Mouse (Mus musculus) small intestine, adult 2 months (tissue): ENCODE measurements around the gene Tbc1d9. TPM values are rescaled to one million over a fixed set of nuclear protein-coding genes. Genes with fewer than 3 reads are reported as not detected.
A peak's percentile ranks its signal among the peaks of the same experiment; 100 is the strongest.

Experiments used
- H3K27ac ChIP-seq: fragments of 200-500 bp; 2 replicates; pipeline ENCODE4 v1.5.1; 2012; ENCODE audit warnings: low read depth, low read length, control low read depth, inconsistent platforms; ENCODE audit not compliant: insufficient read depth
- H3K27me3 ChIP-seq: fragments of 200-500 bp; 2 replicates; pipeline ENCODE4 v1.6.1; 2012; ENCODE audit warnings: mild to moderate bottlenecking, moderate library complexity, low read length, inconsistent platforms; ENCODE audit not compliant: control insufficient read depth, insufficient read depth
- H3K36me3 ChIP-seq: fragments of 200-500 bp; 2 replicates; pipeline ENCODE4 v1.6.1; 2012; ENCODE audit warnings: mild to moderate bottlenecking, low read length, control low read depth, inconsistent platforms; ENCODE audit not compliant: control insufficient read depth, insufficient read depth
- H3K4me1 ChIP-seq: fragments of 200-500 bp; 2 replicates; pipeline ENCODE4 v1.6.1; 2012; ENCODE audit warnings: low read length, inconsistent platforms, mixed read lengths; ENCODE audit not compliant: control insufficient read depth, insufficient read depth, insufficient read length
- H3K4me3 ChIP-seq: fragments of 200-500 bp; 2 replicates; pipeline ENCODE4 v1.5.1; 2012; ENCODE audit warnings: low read depth, mild to moderate bottlenecking, control low read depth, inconsistent platforms, low read length, moderate library complexity
- CTCF ChIP-seq: fragments of 200-500 bp; IDR thresholded peaks from 2 replicates; pipeline ENCODE4 v1.5.1; 2012; ENCODE audit warnings: low read depth, mild to moderate bottlenecking, control low read depth, inconsistent platforms, low read length, moderate library complexity, mixed read lengths; ENCODE audit not compliant: insufficient replicate concordance, insufficient read length; ENCODE audit errors: extremely low read depth
- POLR2A ChIP-seq: fragments of 200-500 bp; IDR thresholded peaks from 2 replicates; pipeline ENCODE4 v1.6.1; 2012; ENCODE audit warnings: low read depth, mild to moderate bottlenecking, control low read depth, inconsistent platforms, low read length, moderate library complexity
- WGBS: fragments of 180-500 bp; shearing (Covaris S2); methylation state at CpG from one replicate; pipeline ENCODE4 v1.1.7; 2018; 5-methylcytosine and 5-hydroxymethylcytosine counted together
- polyA plus RNA-seq: library from polyadenylated mRNA; depleted of rRNA; stranded (reverse); fragments of >200 nt; gene quantifications from 2 replicates; pipeline ENCODE4 v1.2.3, GENCODE M21; 2012

Gene Tbc1d9
- polyA plus RNA-seq, 1 experiment, result 8.9 TPM

GRCm38 (mm10) chr8:83251362-83252246 lies 86.5 kb downstream of the Tbc1d9 start:
- 72% methylated on average over 14 of the region's 14 CpGs for WGBS

GRCm38 (mm10) chr8:83252791-83253190 lies 87.6 kb downstream of the Tbc1d9 start:
- TF ChIP-seq POLR2A (no peak), CTCF (no peak)
- no peak overlapping the region for H3K27ac ChIP-seq
- 80% methylated on average over 5 of the region's 5 CpGs for WGBS

More at GRCm38 (mm10) chr8:83251362-83252246, 86.5 kb downstream of the Tbc1d9 start:
- Histone ChIP-seq H3K4me1 (no peaks in the 10 kb centered on the region), H3K27me3 (no peaks in the 10 kb centered on the region), H3K36me3 (peaks cover 4% of the 10 kb centered on the region; the same call in 1 of the 2 replicates), H3K27ac (no peak overlapping the region), H3K4me3 (no peak overlapping the region)
- TF ChIP-seq POLR2A (no peak), CTCF (no peak)

GRCm38 (mm10) chr8:83257631-83258030 lies 92.5 kb downstream of the Tbc1d9 start:
- Histone ChIP-seq H3K4me1 (no peaks in the 10 kb centered on the region), H3K27me3 (no peaks in the 10 kb centered on the region), H3K27ac (no peak overlapping the region), H3K36me3 (no peaks in the 10 kb centered on the region), H3K4me3 (no peak overlapping the region)
- 90% methylated on average over 5 of the region's 5 CpGs for WGBS
- TF ChIP-seq CTCF, result no peak
- TF ChIP-seq POLR2A, result no peak

More at GRCm38 (mm10) chr8:83252791-83253190, 87.6 kb downstream of the Tbc1d9 start:
- H3K36me3 ChIP-seq, result peaks cover 4% of the 10 kb centered on the region; the same call in 1 of the 2 replicates
- H3K4me1 ChIP-seq, result no peaks in the 10 kb centered on the region
- H3K4me3 ChIP-seq, result no peak overlapping the region
- H3K27me3 ChIP-seq, result no peaks in the 10 kb centered on the region

- TF ChIP-seq POLR2A (no peak), CTCF (peak; percentile 72; the same call in 1 of the 2 replicates)
- 74% methylated on average over 16 of the region's 16 CpGs for WGBS
- H3K36me3 ChIP-seq, result no peaks in the 10 kb centered on the region
- no peaks in the 10 kb centered on the region for H3K27me3 ChIP-seq
- no peak overlapping the region for H3K4me3 ChIP-seq
- H3K4me1 ChIP-seq, result no peaks in the 10 kb centered on the region
- no peak overlapping the region for H3K27ac ChIP-seq
These were observed 95.5 kb downstream of the Tbc1d9 start for GRCm38 (mm10) chr8:83260418-83261215.

- Histone ChIP-seq H3K4me1 (no peaks in the 10 kb centered on the region), H3K27me3 (no peaks in the 10 kb centered on the region)
- whole genome bisulfite sequencing, result 95% methylated on average over 14 of the region's 14 CpGs
These were observed 106.0 kb downstream of the Tbc1d9 start for GRCm38 (mm10) chr8:83271172-83271571.

GRCm38 (mm10) chr8:83272464-83272863 lies 107.3 kb downstream of the Tbc1d9 start:
- H3K27me3 ChIP-seq, result no peaks in the 10 kb centered on the region
- H3K27ac ChIP-seq, result no peak overlapping the region
- no peak for TF ChIP-seq CTCF
- TF ChIP-seq POLR2A, result no peak
- H3K36me3 ChIP-seq, result no peaks in the 10 kb centered on the region
- H3K4me3 ChIP-seq, result no peak overlapping the region
- 52% methylated on average over 10 of the region's 10 CpGs for WGBS
- H3K4me1 ChIP-seq, result no peaks in the 10 kb centered on the region

More at GRCm38 (mm10) chr8:83271172-83271571, 106.0 kb downstream of the Tbc1d9 start:
- H3K27ac ChIP-seq, result no peak overlapping the region
- no peak overlapping the region for H3K4me3 ChIP-seq
- H3K36me3 ChIP-seq, result peaks cover 5% of the 10 kb centered on the region
- TF ChIP-seq CTCF, result no peak
- no peak for TF ChIP-seq POLR2A

- TF ChIP-seq CTCF (no peak), POLR2A (no peak)
- Histone ChIP-seq H3K4me1 (no peaks in the 10 kb centered on the region), H3K27me3 (no peaks in the 10 kb centered on the region), H3K27ac (no peak overlapping the region), H3K4me3 (no peak overlapping the region), H3K36me3 (no peaks in the 10 kb centered on the region)
- WGBS, result 72% methylated on average over 11 of the region's 11 CpGs
These were observed 109.3 kb downstream of the Tbc1d9 start for GRCm38 (mm10) chr8:83274470-83274869.
